Comparison of ENCODE assay signal across 14 mouse cellular contexts in the genomic region with DNA sequence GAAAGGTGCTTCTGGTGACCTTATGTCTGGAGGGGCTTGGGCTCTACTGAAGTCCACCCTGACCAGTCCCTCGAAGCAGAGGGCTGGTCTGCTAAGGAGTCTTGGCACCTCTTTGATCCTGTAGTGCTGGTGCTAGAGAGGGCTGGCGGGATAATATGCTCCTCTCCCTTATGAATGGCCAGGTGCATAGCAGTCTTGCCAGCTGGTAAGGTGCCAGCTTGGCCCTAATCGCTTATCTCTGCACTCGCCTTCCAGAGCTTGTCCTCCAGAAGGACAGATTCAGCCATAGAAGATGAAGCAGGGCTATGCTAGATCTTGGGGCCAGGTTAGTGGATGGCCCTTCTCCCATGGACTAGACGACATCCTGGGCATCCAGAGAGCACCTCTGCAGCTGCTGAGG.
DNase-seq lines count a peak whose midpoint lies in the region; ATAC-seq lines count a peak whose summit lies in the region.
"Had no signal": no experiment of that assay in that cellular context is flagged by ENCODE, and none has a peak within 500 bp of the region (broad histone marks: within the 10 kb centered on the region; RNA-seq: fewer than 3 reads in every experiment).

No protein-coding gene starts in this region.

- DNase-seq in kidney, postnatal 10 days = peak; percentile 30
- peak; percentile 81 for DNase-seq in cerebellum, adult 11-12 months
- no peak for DNase-seq in forebrain, embryonic 10.5 days (ENCODE audit: extremely low spot score, low spot score)
- DNase-seq in frontal cortex, postnatal 25 days (ENCODE audit: low spot score in 2 of 2) = no peak
- no peak for DNase-seq in heart, postnatal 4 days
- DNase-seq: layer of hippocampus, adult 9-11 months; right cerebral cortex, adult 18-20 months had no signal

- no peak overlapping the region for H3K4me3 ChIP-seq in kidney, embryonic 14.5 days (ENCODE audit: low read length)
- no peak overlapping the region for H3K4me3 ChIP-seq in forebrain, embryonic 10.5 days
- no peak overlapping the region for H3K4me3 ChIP-seq in limb, embryonic 12.5 days (replicated peaks)
- H3K4me3 ChIP-seq: erythroblast, embryonic 14.5 days; stomach, embryonic 15.5 days had no signal

- WGBS in kidney, embryonic 14.5 days = 61% methylated on average over 5 of the region's 5 CpGs
- WGBS in forebrain, embryonic 10.5 days = 80% methylated on average over 5 of the region's 5 CpGs
- 63% methylated on average over 5 of the region's 5 CpGs for WGBS in limb, embryonic 12.5 days

- peaks cover 71% of the 10 kb centered on the region for H3K4me1 ChIP-seq in kidney, embryonic 14.5 days (ENCODE audit: control insufficient read depth, insufficient read depth, low read length)
- peaks cover 84% of the 10 kb centered on the region for H3K4me1 ChIP-seq in forebrain, embryonic 10.5 days
- H3K4me1 ChIP-seq in limb, embryonic 12.5 days (replicated peaks) = peaks cover 86% of the 10 kb centered on the region

- H3K9ac ChIP-seq in kidney, embryonic 14.5 days (ENCODE audit: low read depth, low read length) = no peak overlapping the region
- H3K9ac ChIP-seq in limb, embryonic 12.5 days (replicated peaks) = no peak overlapping the region; the same call in 1 of the 2 replicates
- H3K9ac ChIP-seq: stomach, embryonic 15.5 days had no signal

- H3K27ac ChIP-seq in kidney, embryonic 14.5 days (ENCODE audit: low read depth, low read length) = no peak overlapping the region
- peak overlapping the region; percentile 84 for H3K27ac ChIP-seq in forebrain, embryonic 10.5 days
- H3K27ac ChIP-seq in limb, embryonic 12.5 days = peak overlapping the region; percentile 90
- H3K27ac ChIP-seq: stomach, embryonic 15.5 days had no signal

- H3K36me3 ChIP-seq in kidney, embryonic 14.5 days (ENCODE audit: control insufficient read depth, insufficient read depth, low read length) = no peaks in the 10 kb centered on the region
- no peaks in the 10 kb centered on the region for H3K36me3 ChIP-seq in forebrain, embryonic 10.5 days (replicated peaks)
- no peaks in the 10 kb centered on the region for H3K36me3 ChIP-seq in limb, embryonic 12.5 days
- H3K36me3 ChIP-seq: stomach, embryonic 15.5 days had no signal

- peaks cover 7% of the 10 kb centered on the region; the same call in 1 of the 2 replicates for H3K27me3 ChIP-seq in kidney, embryonic 14.5 days (ENCODE audit: control insufficient read depth, insufficient read depth, low read length)
- H3K27me3 ChIP-seq in forebrain, embryonic 10.5 days (ENCODE audit: poor library complexity, severe bottlenecking) = peaks cover 91% of the 10 kb centered on the region
- peaks cover 46% of the 10 kb centered on the region for H3K27me3 ChIP-seq in limb, embryonic 12.5 days
- H3K27me3 ChIP-seq: stomach, embryonic 15.5 days had no signal

- no peak overlapping the region for H3K4me2 ChIP-seq in kidney, embryonic 14.5 days (replicated peaks; ENCODE audit: low read depth, low read length)
- H3K4me2 ChIP-seq in limb, embryonic 12.5 days = no peak overlapping the region
- H3K4me2 ChIP-seq: heart, embryonic 11.5 days; stomach, embryonic 15.5 days had no signal

- no peak for ATAC-seq in kidney, embryonic 14.5 days (ENCODE audit: low FRiP score, low TSS enrichment)
- ATAC-seq in limb, embryonic 12.5 days (ENCODE audit: insufficient number of reproducible peaks, insufficient read depth, low FRiP score, low TSS enrichment, low read depth) = no peak
- ATAC-seq in granulocyte monocyte progenitor cell, adult 5-6 weeks (replicated peaks; ENCODE audit: poor library complexity, severe bottlenecking) = no peak
- ATAC-seq: lung, postnatal 0 days had no signal

- H3K9me3 ChIP-seq in kidney, embryonic 14.5 days (ENCODE audit: control insufficient read depth, low read length) = no peaks in the 10 kb centered on the region
- no peaks in the 10 kb centered on the region for H3K9me3 ChIP-seq in forebrain, embryonic 10.5 days
- no peaks in the 10 kb centered on the region for H3K9me3 ChIP-seq in limb, embryonic 12.5 days
- H3K9me3 ChIP-seq: stomach, embryonic 15.5 days had no signal

Comparison
In these comparisons a context has a peak if more than half of its experiments do, and no peak if none do; other contexts are left out.
1. DNase-seq: peak in kidney, postnatal 10 days (single experiment) and cerebellum, adult 11-12 months (single experiment); none in forebrain, embryonic 10.5 days (single experiment), frontal cortex, postnatal 25 days (0 of 2) and heart, postnatal 4 days (single experiment).